Mouse (Mus musculus): ENCODE measurements around the gene Hoxb7. TPM values are rescaled to one million over a fixed set of nuclear protein-coding genes. Genes with fewer than 3 reads are reported as not detected.

The Hoxb7 gene
- polyA plus RNA-seq, 1 experiment from 2014 or later, result not detected

DNA sequence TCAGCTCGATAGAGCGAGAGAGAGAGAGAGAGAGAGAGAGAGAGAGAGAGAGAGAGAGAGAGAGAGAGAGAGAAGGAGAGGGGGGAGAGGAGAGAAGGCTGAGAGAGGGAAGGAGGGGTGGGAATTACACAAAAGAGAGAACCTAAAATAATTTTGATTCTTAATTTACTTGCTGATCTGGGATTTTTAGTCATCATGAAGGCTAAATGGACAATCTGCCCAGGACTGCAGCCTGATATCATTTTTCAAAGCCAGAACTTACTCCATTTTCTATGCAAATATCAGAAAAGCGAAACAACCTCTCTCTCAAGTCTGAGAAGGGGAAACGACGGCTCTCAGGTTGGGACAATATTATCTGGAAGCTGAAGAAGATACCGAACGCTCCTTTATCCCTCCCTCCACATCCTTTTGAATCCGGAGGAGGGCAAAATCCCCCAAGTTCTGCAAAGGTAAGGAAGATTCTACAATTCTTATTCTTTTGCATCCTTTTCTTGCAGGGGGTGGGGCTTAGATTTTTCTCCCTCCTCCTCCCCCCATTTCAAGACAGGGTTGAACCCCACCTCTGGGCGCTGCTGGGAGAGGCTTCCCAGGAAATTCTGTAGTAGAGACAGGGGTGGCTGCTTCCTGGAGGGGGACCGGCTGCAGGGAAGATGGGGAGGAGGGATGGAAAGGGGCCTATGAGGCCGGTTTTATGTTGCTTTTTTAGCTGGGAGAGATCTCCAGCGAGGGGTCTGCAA is 6.3 kb downstream of the Hoxb7 start:
- under 1% methylated on average over 12 of the region's 12 CpGs for WGBS
- Histone ChIP-seq H3K9me3 (replicated peaks) (no peaks in the 10 kb centered on the region), H3K36me3 (no peaks in the 10 kb centered on the region), H3K27ac (replicated peaks) (no peak overlapping the region), H3K27me3 (ENCODE audit: low read depth, poor library complexity, severe bottlenecking) (peaks cover 100% of the 10 kb centered on the region), H3K4me1 (no peaks in the 10 kb centered on the region), H3K4me3 (no peak overlapping the region)
- DNase-seq (ENCODE audit: low spot score), result no peak

DNA sequence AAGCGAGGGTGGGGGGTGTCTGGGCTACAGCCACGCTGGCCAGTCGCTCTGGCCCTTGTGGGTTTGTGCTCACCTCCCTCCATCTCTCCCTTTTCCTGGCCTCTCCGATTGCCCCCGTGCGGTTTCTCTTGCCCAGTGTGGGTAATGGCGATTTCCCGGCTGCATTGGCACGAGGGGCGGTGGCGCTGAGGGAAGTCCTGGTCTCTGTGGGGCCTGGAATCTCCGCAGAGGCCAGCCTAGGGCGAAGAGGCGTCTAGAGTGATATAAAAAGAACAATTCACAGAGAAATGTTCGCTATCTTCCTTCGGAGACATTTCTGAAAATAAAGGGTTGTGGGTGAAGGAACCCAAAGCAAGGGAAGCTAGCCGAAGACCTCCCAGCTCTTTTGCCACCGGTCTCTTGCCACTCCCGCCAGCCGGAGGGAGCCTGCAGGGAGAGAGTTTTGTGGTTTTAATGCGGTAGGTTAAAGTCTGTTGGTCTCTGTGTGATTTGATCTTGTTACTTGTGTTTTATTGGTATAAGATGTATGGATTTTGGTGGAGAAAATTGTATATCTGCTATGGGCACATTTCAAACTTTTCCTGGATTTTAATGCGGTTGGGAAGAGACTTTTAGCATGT is 7.0 kb downstream of the Hoxb7 start:
- Histone ChIP-seq H3K9me3 (replicated peaks) (no peaks in the 10 kb centered on the region), H3K4me3 (no peak overlapping the region), H3K27ac (replicated peaks) (no peak overlapping the region), H3K4me1 (no peaks in the 10 kb centered on the region), H3K27me3 (ENCODE audit: low read depth, poor library complexity, severe bottlenecking) (peaks cover 100% of the 10 kb centered on the region), H3K36me3 (no peaks in the 10 kb centered on the region)
- no peak for DNase-seq (ENCODE audit: low spot score)
- under 1% methylated on average over 22 of the region's 22 CpGs for WGBS

DNA sequence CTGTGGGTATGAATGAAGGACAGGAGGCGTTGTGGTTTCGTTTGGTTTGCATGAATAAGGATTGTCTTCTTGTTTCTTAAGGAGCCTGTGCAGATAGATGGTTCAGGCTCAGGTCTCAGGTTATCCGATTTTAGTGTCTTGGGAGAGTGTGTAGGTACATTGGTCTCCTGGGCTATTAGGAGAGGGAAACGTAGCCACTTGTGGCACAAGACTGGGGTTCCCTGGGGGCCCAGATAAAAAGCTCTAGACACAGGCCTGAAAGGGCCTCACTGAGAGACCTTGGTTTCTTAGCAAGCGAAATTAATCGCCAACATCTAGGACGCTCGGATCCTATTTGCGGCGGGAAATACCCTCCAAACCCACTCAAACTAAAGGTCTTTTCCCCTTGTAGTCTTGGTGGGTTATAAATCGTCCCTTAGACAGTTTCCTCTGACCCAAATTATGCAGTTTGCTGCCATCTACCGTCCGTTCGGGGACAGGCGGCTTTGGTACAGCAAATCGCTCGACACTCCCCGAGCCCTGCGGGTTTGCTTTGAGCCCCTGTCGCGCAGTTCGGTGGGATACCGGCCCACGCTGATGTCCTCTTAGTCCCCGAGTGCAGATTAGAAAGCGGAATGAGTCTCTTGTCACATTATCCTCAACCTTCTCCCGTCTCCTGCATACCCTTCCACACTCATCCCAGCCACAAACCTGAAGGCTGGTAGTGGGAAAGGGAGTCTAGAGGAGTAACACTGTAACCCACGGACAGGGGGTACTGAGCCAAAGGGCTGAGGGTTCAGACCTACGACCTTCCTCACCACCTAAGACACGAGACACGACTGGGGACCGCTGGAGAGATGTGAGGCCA is 8.0 kb downstream of the Hoxb7 start:
- peaks cover 100% of the 10 kb centered on the region for H3K27me3 ChIP-seq (ENCODE audit: low read depth, poor library complexity, severe bottlenecking)
- H3K27ac ChIP-seq (replicated peaks), result no peak overlapping the region
- H3K4me1 ChIP-seq, result peaks cover 4% of the 10 kb centered on the region
- no peak overlapping the region for H3K4me3 ChIP-seq
- peak; percentile 82 for DNase-seq (ENCODE audit: low spot score)
- 1% methylated on average over 32 of the region's 32 CpGs for WGBS
- H3K36me3 ChIP-seq, result no peaks in the 10 kb centered on the region
- H3K9me3 ChIP-seq (replicated peaks), result no peaks in the 10 kb centered on the region

DNA sequence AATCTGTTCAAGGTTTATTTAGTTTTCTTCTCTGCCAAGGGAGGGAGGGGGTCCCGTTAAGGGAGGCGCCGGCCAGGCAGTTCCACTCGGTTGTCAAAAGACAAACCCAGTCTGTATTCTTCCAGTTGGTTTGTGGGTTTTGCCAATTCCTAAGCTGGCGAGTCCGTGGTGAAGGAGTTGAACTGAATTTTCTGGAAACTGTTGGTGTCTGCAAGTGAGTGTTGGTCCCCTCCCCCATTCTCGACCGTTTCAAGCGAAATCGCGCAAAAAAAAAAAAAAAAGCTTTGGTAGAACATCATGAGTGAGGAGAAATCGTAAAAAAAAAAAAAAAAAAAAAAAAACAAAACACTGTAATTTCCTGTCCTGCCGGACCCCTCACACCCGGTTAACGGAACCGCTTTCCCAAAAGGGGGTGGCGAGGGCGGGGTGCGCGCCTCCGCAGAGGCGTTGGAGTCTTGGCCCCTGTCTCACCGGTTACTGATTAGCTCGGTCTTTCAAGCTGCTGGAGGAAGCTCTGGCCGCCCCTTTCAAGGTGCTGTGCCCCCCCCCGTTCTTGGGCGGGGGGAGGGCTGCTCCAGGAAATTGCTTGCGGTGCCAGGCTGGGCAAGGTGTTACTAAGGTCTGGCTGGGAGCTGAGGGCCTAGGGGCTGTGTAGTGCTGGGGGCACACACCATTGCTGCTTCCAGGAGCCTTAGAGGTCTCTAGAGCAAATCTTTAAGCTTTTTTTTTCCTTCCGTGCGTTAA is 8.8 kb downstream of the Hoxb7 start:
- Histone ChIP-seq H3K27me3 (ENCODE audit: low read depth, poor library complexity, severe bottlenecking) (peaks cover 100% of the 10 kb centered on the region), H3K36me3 (no peaks in the 10 kb centered on the region), H3K9me3 (replicated peaks) (no peaks in the 10 kb centered on the region), H3K4me1 (peaks cover 5% of the 10 kb centered on the region), H3K27ac (replicated peaks) (no peak overlapping the region), H3K4me3 (no peak overlapping the region)
- 1% methylated on average over 30 of the region's 30 CpGs for WGBS
- DNase-seq (ENCODE audit: low spot score), result no peak

DNA sequence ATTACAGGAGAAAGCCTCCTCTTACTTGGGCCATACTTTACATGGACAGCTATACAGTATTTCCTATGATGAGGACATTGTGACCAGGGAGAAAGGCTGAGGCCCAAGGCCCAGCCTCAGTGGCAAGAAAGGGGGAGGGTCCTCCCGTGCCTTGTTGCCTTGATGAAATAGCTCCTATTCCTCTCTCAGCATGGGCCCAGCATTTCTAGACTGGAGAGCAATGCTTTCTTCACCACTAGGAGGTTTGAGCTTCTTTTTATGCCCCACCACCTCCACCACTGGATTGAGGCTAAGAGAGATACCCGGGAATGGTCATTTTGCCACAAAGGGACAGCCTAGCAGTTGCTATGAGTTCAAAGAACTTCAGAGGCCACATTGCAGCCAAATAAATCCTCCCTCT is 10.6 kb downstream of the Hoxb7 start:
- H3K27ac ChIP-seq (replicated peaks), result no peak overlapping the region
- WGBS, result 3% methylated on average over 2 of the region's 2 CpGs
- H3K27me3 ChIP-seq (ENCODE audit: low read depth, poor library complexity, severe bottlenecking), result peaks cover 100% of the 10 kb centered on the region
- DNase-seq (ENCODE audit: low spot score), result no peak
- no peaks in the 10 kb centered on the region for H3K9me3 ChIP-seq (replicated peaks)
- no peaks in the 10 kb centered on the region for H3K36me3 ChIP-seq
- peaks cover 9% of the 10 kb centered on the region for H3K4me1 ChIP-seq
- no peak overlapping the region for H3K4me3 ChIP-seq

DNA sequence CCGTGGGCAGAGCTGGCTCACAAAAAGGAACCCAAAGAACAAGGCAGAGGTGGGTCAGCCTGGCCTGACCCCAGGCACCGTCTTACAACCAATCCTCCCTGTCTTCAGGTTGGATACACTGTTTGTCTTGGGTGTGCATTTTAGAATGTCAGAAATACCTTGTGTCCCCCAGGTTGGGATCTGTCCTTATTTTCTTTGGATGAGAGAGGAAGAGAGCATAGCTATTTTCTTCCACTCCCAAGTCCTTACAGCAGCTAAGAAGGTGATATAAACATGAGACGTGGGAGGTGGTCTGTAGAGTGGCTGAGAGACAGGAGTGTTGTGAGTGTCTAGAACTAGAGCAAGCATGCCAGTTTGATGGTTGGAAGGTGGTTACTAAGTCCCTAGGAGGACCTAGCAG is 11.0 kb downstream of the Hoxb7 start:
- DNase-seq (ENCODE audit: low spot score), result no peak
- H3K4me1 ChIP-seq, result peaks cover 9% of the 10 kb centered on the region
- no peaks in the 10 kb centered on the region for H3K9me3 ChIP-seq (replicated peaks)
- 1% methylated on average over 3 of the region's 3 CpGs for WGBS
- no peaks in the 10 kb centered on the region for H3K36me3 ChIP-seq
- no peak overlapping the region for H3K27ac ChIP-seq (replicated peaks)
- H3K27me3 ChIP-seq (ENCODE audit: low read depth, poor library complexity, severe bottlenecking), result peaks cover 100% of the 10 kb centered on the region
- H3K4me3 ChIP-seq, result no peak overlapping the region

DNA sequence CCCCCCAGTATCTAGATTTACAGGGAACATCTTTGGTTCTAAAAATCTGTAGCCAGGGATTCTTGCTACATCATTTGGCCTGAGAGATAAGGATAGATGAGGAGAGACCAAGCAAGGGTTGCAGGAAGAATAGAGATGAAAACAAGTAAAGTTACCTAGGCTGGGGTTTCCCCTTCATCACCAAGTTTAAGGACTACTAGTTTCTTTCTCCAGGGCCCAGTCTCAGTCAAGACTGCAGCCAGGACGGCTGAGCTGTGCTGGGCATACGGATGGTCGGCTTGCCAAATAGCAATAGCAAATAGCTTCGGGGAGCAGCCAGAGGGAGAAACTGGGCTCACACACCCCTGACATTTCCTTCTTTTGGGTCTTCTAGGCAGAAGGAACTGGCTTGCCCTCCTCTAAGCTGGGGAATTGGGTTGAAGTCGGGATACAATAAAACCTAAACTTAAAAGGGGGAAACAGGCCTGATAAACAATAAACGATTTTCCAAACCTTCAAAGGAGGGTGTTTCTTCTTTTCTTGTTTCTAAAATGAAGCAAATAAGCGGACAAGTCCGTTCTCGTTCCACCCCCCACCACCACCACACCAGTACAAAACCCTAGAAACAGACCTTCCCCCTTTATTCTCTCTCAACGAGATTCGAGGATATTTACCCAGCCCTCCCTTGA is 11.7 kb downstream of the Hoxb7 start:
- H3K36me3 ChIP-seq, result no peaks in the 10 kb centered on the region
- DNase-seq (ENCODE audit: low spot score), result no peak
- peaks cover 100% of the 10 kb centered on the region for H3K27me3 ChIP-seq (ENCODE audit: low read depth, poor library complexity, severe bottlenecking)
- no peak overlapping the region for H3K27ac ChIP-seq (replicated peaks)
- no peaks in the 10 kb centered on the region for H3K9me3 ChIP-seq (replicated peaks)
- 2% methylated on average over 11 of the region's 11 CpGs for WGBS
- peaks cover 9% of the 10 kb centered on the region for H3K4me1 ChIP-seq
- H3K4me3 ChIP-seq, result no peak overlapping the region

DNA sequence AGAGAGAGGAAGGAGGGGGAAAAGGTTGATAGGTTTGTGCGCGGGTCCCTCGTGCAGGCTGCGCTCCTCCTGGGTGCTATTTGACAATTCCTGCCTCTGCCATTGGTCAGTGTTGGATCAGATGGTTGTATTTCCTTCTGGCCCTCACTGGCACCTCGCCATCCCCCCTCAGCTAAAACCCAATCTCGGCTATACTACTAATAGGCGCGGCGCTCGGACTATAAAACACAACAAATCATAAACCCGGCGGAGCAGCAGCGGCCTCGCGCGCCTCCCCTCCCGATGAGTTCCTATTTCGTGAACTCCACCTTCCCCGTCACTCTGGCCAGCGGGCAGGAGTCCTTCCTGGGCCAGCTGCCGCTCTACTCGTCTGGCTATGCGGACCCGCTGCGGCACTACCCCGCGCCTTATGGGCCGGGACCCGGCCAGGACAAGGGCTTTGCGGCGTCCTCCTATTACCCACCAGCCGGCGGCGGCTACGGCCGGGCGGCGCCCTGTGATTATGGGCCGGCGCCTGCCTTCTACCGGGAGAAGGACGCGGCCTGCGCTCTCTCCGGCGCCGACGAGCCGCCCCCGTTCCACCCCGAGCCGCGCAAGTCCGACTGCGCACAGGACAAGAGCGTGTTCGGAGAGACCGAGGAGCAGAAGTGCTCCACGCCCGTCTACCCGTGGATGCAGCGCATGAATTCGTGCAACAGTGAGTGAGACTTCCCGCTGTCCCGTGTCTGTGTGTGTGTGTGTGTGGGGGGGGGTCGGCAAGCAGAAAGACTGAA is 12.7 kb downstream of the Hoxb7 start:
- H3K9me3 ChIP-seq (replicated peaks), result no peaks in the 10 kb centered on the region
- H3K27ac ChIP-seq (replicated peaks), result no peak overlapping the region
- H3K4me1 ChIP-seq, result peaks cover 17% of the 10 kb centered on the region
- H3K36me3 ChIP-seq, result no peaks in the 10 kb centered on the region
- H3K27me3 ChIP-seq (ENCODE audit: low read depth, poor library complexity, severe bottlenecking), result peaks cover 100% of the 10 kb centered on the region
- no peak overlapping the region for H3K4me3 ChIP-seq
- no peak for DNase-seq (ENCODE audit: low spot score)
- under 1% methylated on average over 66 of the region's 66 CpGs for WGBS

DNA sequence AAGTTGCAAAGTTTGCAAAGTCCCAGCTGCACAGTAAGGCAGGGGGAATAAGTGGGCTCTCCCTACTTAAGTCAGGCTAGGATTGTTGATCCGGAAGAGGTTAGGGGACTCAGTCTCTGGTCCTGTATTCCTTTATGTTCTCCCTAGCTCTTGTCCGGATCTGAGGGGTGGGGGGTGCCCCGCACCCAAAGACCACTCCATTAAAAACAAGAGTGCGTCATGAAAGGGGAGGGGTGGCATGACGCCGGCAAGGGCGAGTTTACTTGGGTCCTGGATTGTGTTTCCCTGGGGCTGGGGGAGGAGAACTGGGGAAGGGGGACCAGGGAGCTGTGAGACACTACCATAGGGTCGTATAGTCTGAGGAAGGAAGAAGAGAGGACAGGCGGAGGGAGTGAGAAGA is 13.4 kb downstream of the Hoxb7 start:
- Histone ChIP-seq H3K4me3 (no peak overlapping the region), H3K4me1 (peaks cover 17% of the 10 kb centered on the region), H3K27me3 (ENCODE audit: low read depth, poor library complexity, severe bottlenecking) (peaks cover 100% of the 10 kb centered on the region), H3K27ac (replicated peaks) (no peak overlapping the region), H3K9me3 (replicated peaks) (no peaks in the 10 kb centered on the region), H3K36me3 (no peaks in the 10 kb centered on the region)
- DNase-seq (ENCODE audit: low spot score), result no peak
- WGBS, result 1% methylated on average over 9 of the region's 9 CpGs

DNA sequence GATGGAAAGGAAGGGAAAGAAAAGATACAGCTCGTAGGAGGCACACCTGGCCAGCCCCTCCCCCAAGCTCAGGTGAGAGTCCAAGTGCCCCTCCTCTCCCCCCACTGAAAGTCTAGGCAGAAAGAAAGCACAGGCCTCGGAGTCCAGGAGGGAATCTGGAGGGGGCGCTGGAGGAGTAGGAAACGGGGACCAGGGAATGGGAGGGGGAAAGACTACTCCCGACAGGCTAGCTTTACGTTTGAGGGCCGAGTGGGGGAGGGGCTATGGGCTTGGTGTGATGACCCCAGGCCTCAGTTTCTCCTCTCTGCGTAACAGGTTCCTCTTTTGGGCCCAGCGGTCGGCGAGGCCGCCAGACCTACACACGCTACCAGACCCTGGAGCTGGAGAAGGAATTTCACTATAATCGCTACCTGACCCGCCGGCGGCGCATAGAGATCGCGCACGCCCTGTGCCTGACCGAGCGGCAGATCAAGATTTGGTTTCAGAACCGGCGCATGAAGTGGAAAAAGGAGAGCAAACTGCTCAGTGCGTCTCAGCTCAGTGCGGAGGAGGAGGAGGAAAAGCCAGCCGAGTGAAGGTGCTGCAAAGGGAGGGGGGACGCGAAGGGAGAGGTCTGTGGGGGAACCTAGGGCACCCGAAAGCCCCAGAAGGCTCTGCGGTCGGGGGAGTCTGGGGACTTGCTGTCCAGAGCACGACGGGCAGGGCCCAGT is 14.1 kb downstream of the Hoxb7 start:
- under 1% methylated on average over 35 of the region's 35 CpGs for WGBS
- DNase-seq (ENCODE audit: low spot score), result no peak

DNA sequence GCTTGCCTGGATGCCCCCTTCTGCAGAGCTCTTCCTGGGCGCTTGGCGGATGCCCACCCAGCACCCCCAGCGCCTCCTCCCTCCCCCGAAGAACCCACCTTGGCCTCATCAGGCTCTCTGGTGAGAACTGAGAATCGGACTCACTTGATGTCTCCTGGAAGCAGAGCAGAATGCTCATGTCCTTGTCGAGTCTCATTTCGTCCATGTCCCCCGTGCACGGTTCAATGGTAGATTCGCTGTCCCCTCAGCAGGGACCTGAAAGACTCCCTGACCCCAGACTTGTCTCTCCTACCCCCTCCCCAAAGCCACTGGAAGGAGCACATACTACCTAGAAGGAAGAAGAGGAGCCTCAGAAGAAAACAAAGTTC is 14.6 kb downstream of the Hoxb7 start:
- WGBS, result 4% methylated on average over 10 of the region's 10 CpGs
- H3K36me3 ChIP-seq, result no peaks in the 10 kb centered on the region
- H3K4me3 ChIP-seq, result no peak overlapping the region
- no peaks in the 10 kb centered on the region for H3K9me3 ChIP-seq (replicated peaks)
- peaks cover 17% of the 10 kb centered on the region for H3K4me1 ChIP-seq
- DNase-seq (ENCODE audit: low spot score), result no peak
- H3K27ac ChIP-seq (replicated peaks), result no peak overlapping the region
- H3K27me3 ChIP-seq (ENCODE audit: low read depth, poor library complexity, severe bottlenecking), result peaks cover 100% of the 10 kb centered on the region

More for the DNA sequence above, 14.1 kb downstream of the Hoxb7 start:
- Histone ChIP-seq H3K4me1 (peaks cover 17% of the 10 kb centered on the region), H3K36me3 (no peaks in the 10 kb centered on the region), H3K27me3 (ENCODE audit: low read depth, poor library complexity, severe bottlenecking) (peaks cover 100% of the 10 kb centered on the region), H3K9me3 (replicated peaks) (no peaks in the 10 kb centered on the region), H3K4me3 (no peak overlapping the region), H3K27ac (replicated peaks) (no peak overlapping the region)

Measured in midbrain, embryonic 10.5 days (tissue).